Mouse (Mus musculus): ENCODE measurements around the gene Zmynd8. TPM values are rescaled to one million over a fixed set of nuclear protein-coding genes. Genes with fewer than 3 reads are reported as not detected.

The Zmynd8 gene
- polyA plus RNA-seq, 1 experiment from 2014 or later: 72.1 TPM

GRCm38 (mm10) chr2:165876201-165876918, 22.5 kb downstream of the Zmynd8 start:
- 32% methylated on average over 8 of the region's 8 CpGs for WGBS
- Histone ChIP-seq H3K4me3 (no peak overlapping the region), H3K4me1 (peaks cover 87% of the 10 kb centered on the region), H3K27ac (peak overlapping the region; percentile 97), H3K4me2 (replicated peaks) (peak overlapping the region; percentile 45), H3K9me3 (replicated peaks) (no peaks in the 10 kb centered on the region), H3K9ac (peak overlapping the region; percentile 49), H3K27me3 (no peaks in the 10 kb centered on the region), H3K36me3 (peaks cover 22% of the 10 kb centered on the region)
- ATAC-seq (ENCODE audit: low FRiP score): no peak

GRCm38 (mm10) chr2:165875406-165875955, 23.3 kb downstream of the Zmynd8 start:
- WGBS: 16% methylated on average over 13 of the region's 13 CpGs
- Histone ChIP-seq H3K4me1 (peaks cover 78% of the 10 kb centered on the region), H3K27ac (peak overlapping the region; percentile 97), H3K36me3 (peaks cover 29% of the 10 kb centered on the region), H3K4me2 (replicated peaks) (peak overlapping the region; percentile 45), H3K9me3 (replicated peaks) (no peaks in the 10 kb centered on the region), H3K4me3 (peak overlapping the region; percentile 5), H3K27me3 (no peaks in the 10 kb centered on the region), H3K9ac (peak overlapping the region; percentile 71)
- no peak; the same call in none of the 2 replicates for ATAC-seq (ENCODE audit: low FRiP score)

DNA sequence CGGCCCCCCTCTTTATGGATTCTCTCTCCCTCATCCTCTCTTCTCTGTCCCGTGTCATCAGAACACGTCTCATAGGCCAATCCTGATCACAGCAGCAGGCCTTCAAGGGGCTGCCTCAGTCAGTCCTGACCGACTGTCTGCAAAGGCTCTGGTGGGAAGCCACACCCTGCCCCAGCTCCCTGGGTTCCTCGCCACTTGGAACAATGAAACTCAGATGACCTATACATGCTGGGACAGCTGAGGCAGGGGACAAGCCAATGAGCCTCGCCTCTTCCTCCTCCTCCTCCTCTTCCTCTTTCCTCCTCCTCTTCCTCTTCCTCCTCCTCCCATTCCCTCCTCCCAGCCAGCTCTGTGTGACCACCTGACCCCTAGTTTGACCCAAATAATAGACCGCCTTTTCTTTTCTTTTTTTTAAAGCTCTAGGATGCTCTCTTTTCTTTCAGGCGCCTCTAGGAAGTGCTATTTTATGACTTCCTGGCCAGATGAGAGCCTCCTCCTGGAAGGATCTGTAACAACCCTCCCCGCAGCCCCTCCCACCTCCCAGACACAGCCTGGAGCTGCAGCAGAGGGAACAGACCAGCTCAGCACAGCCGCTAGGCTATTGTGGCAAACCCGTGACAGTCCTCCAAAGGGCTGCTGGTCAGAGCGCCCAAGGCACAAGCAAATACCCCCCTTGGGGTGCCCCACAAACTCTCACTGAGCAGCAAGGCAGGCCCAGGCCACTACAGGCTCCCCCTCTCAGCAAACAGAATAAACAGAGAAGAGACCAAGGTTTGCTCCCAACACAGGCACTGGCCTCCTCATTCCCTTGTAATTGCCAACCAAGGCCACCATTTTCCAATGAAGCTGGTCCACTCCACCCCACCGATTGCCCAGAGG, 24.1 kb downstream of the Zmynd8 start:
- H3K4me3 ChIP-seq: peak overlapping the region; percentile 5
- H3K4me1 ChIP-seq: peaks cover 77% of the 10 kb centered on the region
- peak; percentile 85 for ATAC-seq (ENCODE audit: low FRiP score)
- 28% methylated on average over 13 of the region's 13 CpGs for WGBS
- H3K36me3 ChIP-seq: peaks cover 29% of the 10 kb centered on the region
- no peaks in the 10 kb centered on the region for H3K27me3 ChIP-seq
- peak overlapping the region; percentile 71 for H3K9ac ChIP-seq
- peak overlapping the region; percentile 97 for H3K27ac ChIP-seq
- no peaks in the 10 kb centered on the region for H3K9me3 ChIP-seq (replicated peaks)
- peak overlapping the region; percentile 45 for H3K4me2 ChIP-seq (replicated peaks)

GRCm38 (mm10) chr2:165873777-165874176, 25.0 kb downstream of the Zmynd8 start:
- WGBS: 64% methylated on average over 3 of the region's 3 CpGs

DNA sequence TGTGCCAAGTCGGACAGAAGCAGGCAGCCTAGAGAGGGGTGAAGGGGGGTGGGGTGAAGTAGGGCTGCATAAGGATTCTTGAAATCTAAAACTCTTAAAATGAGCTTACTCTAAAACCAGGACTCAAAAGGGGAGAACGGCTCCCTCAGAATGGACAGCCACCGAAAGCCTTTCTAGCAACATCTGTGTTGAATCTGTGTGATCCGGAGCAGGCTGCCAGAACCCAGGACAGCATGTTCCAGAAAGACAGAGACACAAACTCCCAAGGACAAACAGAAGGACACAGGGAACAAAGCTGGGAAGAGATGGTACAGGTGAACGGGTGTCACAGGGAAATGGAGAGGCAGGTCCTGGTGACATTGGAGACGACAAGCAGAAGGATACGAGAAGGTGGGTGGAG, 25.6 kb downstream of the Zmynd8 start:
- Histone ChIP-seq H3K9ac (no peak overlapping the region), H3K27ac (0 out of 2 replicates have a peak overlapping the region, but pooled peaks have one; percentile 97), H3K9me3 (replicated peaks) (no peaks in the 10 kb centered on the region), H3K27me3 (no peaks in the 10 kb centered on the region), H3K36me3 (peaks cover 29% of the 10 kb centered on the region), H3K4me2 (replicated peaks) (no peak overlapping the region), H3K4me3 (no peak overlapping the region), H3K4me1 (peaks cover 77% of the 10 kb centered on the region)
- ATAC-seq (ENCODE audit: low FRiP score): no peak
- WGBS: 82% methylated on average over 7 of the region's 7 CpGs

More at GRCm38 (mm10) chr2:165873777-165874176, 25.0 kb downstream of the Zmynd8 start:
- Histone ChIP-seq H3K4me2 (replicated peaks) (no peak overlapping the region), H3K4me3 (no peak overlapping the region), H3K27me3 (no peaks in the 10 kb centered on the region), H3K27ac (peak overlapping the region; percentile 97), H3K4me1 (peaks cover 77% of the 10 kb centered on the region), H3K9ac (no peak overlapping the region), H3K9me3 (replicated peaks) (no peaks in the 10 kb centered on the region), H3K36me3 (peaks cover 29% of the 10 kb centered on the region)
- no peak for ATAC-seq (ENCODE audit: low FRiP score)

DNA sequence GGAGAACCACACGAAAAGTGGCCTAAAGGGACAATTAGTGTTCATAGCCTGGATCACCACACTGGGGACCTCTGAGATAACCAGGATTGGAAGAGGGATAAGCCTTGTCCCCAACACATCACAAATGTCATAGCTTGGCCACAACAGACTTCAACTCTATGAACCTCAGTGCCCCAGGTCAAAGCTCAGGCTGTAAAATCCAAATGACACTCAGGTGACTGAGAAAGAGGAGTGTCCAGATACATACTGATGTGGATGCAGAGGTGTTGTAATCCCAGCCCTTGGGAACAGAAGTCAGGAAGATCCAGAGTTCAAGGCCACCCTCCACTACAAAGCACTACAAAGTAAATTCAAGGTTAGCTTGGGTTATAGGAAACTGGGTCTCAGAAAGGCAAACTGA, 29.6 kb downstream of the Zmynd8 start:
- Histone ChIP-seq H3K36me3 (peaks cover 32% of the 10 kb centered on the region), H3K4me2 (replicated peaks) (no peak overlapping the region), H3K9ac (no peak overlapping the region), H3K4me3 (no peak overlapping the region), H3K27ac (peak overlapping the region; percentile 86; the same call in 1 of the 2 replicates), H3K27me3 (no peaks in the 10 kb centered on the region), H3K9me3 (replicated peaks) (no peaks in the 10 kb centered on the region), H3K4me1 (peaks cover 67% of the 10 kb centered on the region)
- 64% methylated on average over 1 of the region's 1 CpGs for WGBS
- ATAC-seq (ENCODE audit: low FRiP score): no peak

GRCm38 (mm10) chr2:165868522-165869175, 30.2 kb downstream of the Zmynd8 start:
- WGBS: 62% methylated on average over 8 of the region's 8 CpGs
- H3K36me3 ChIP-seq: peaks cover 26% of the 10 kb centered on the region
- H3K4me2 ChIP-seq (replicated peaks): no peak overlapping the region
- H3K9ac ChIP-seq: no peak overlapping the region
- ATAC-seq (ENCODE audit: low FRiP score): no peak
- no peaks in the 10 kb centered on the region for H3K27me3 ChIP-seq
- H3K4me1 ChIP-seq: peaks cover 66% of the 10 kb centered on the region
- H3K4me3 ChIP-seq: no peak overlapping the region
- H3K27ac ChIP-seq: peak overlapping the region; percentile 86
- H3K9me3 ChIP-seq (replicated peaks): no peaks in the 10 kb centered on the region

- Histone ChIP-seq H3K4me2 (replicated peaks) (no peak overlapping the region), H3K36me3 (peaks cover 18% of the 10 kb centered on the region), H3K27ac (peak overlapping the region; percentile 86), H3K4me3 (no peak overlapping the region), H3K4me1 (peaks cover 68% of the 10 kb centered on the region), H3K9me3 (replicated peaks) (no peaks in the 10 kb centered on the region), H3K9ac (no peak overlapping the region), H3K27me3 (no peaks in the 10 kb centered on the region)
- no peak for ATAC-seq (ENCODE audit: low FRiP score)
- 71% methylated on average over 9 of the region's 9 CpGs for WGBS
Observed at GRCm38 (mm10) chr2:165867549-165867948, 31.3 kb downstream of the Zmynd8 start.

DNA sequence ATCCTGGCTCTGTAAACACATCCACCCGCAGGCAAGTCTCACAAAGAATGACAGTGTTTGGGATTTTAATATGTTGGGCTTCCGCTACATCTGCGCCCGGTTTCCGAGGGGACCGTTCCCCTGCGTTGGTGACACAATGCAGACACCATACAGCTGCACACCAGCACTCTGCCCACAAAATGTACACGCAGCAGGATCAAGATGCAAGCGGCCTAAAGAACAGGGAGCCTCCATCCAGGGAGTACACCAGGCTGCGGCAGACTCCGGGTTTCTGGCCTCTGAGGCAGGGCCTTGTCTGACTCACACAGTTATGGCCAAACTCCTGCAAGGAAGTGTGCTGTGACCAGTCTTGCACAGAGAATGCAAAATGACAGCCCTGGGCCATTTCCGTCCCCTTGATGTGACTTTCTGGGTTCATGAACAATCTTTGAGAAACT, 31.8 kb downstream of the Zmynd8 start:
- no peak overlapping the region for H3K9ac ChIP-seq
- peaks cover 17% of the 10 kb centered on the region for H3K36me3 ChIP-seq
- H3K27ac ChIP-seq: peak overlapping the region; percentile 86
- H3K4me2 ChIP-seq (replicated peaks): 0 out of 2 replicates have a peak overlapping the region, but pooled peaks have one; percentile 9
- peaks cover 71% of the 10 kb centered on the region for H3K4me1 ChIP-seq
- no peak for ATAC-seq (ENCODE audit: low FRiP score)
- H3K9me3 ChIP-seq (replicated peaks): no peaks in the 10 kb centered on the region
- 35% methylated on average over 12 of the region's 12 CpGs for WGBS
- no peaks in the 10 kb centered on the region for H3K27me3 ChIP-seq
- no peak overlapping the region for H3K4me3 ChIP-seq

- no peak overlapping the region for H3K9ac ChIP-seq
- H3K27me3 ChIP-seq: no peaks in the 10 kb centered on the region
- no peak overlapping the region for H3K4me3 ChIP-seq
- no peaks in the 10 kb centered on the region for H3K9me3 ChIP-seq (replicated peaks)
- WGBS: 61% methylated on average over 8 of the region's 8 CpGs
- peak overlapping the region; percentile 86 for H3K27ac ChIP-seq
- H3K36me3 ChIP-seq: peaks cover 15% of the 10 kb centered on the region
- 0 out of 2 replicates have a peak overlapping the region, but pooled peaks have one; percentile 9 for H3K4me2 ChIP-seq (replicated peaks)
- ATAC-seq (ENCODE audit: low FRiP score): no peak
- peaks cover 76% of the 10 kb centered on the region for H3K4me1 ChIP-seq
Observed at GRCm38 (mm10) chr2:165866412-165866811, 32.4 kb downstream of the Zmynd8 start.

- ATAC-seq (ENCODE audit: low FRiP score): no peak
- no peak overlapping the region for H3K4me2 ChIP-seq (replicated peaks)
- H3K9me3 ChIP-seq (replicated peaks): no peaks in the 10 kb centered on the region
- WGBS: 85% methylated on average over 3 of the region's 3 CpGs
- no peak overlapping the region for H3K4me3 ChIP-seq
- peaks cover 13% of the 10 kb centered on the region; the same call in 1 of the 2 replicates for H3K36me3 ChIP-seq
- H3K27ac ChIP-seq: no peak overlapping the region
- peaks cover 81% of the 10 kb centered on the region for H3K4me1 ChIP-seq
- H3K27me3 ChIP-seq: no peaks in the 10 kb centered on the region
- no peak overlapping the region for H3K9ac ChIP-seq
Observed at GRCm38 (mm10) chr2:165864769-165865168, 34.0 kb downstream of the Zmynd8 start.
